Mouse (Mus musculus): ENCODE measurements around the gene Hoxd4.

Hoxd4 gene

DNA sequence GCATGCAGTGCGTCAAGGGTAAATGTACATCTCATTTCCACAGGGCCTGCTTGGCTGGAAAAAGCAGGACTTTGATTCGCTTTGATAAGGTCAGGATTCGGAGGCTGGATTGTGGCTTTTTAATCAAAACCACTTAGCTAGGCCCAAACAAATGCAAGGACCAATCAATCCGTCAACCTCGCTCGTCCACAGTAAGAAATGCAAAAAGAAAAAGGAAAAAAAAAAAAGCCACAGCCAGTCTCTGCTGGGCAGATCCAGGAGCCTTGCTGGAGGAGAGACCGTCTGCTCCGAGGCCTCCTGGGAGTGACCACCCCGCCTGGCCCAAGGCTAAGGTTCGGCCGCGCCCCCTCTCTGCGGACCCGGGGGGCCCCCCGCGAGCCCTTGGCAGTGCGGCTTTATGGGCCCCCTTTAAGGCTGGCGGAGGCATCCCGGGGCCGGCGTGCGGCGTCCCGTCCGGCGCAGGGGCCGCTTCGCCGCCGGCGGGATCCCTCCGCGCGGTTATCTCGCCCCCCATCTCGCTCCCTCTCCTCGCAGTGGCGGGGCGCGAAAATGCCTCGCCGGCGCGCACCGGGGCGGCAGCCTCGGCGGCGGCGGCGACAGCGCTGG, 7.2 kb upstream of the Hoxd4 start, which contains the start of gene Hoxd8:
Gene Hoxd8 (plus strand): TSS at position 223 of the 606 bp plus-strand sequence.
- intact Hi-C loops (cut with DNase I), result loop anchor here (2.0 to 5.0 kb wide), 4 partner anchors 258 to 883 kb away; no protein-coding TSS in a partner anchor

DNA sequence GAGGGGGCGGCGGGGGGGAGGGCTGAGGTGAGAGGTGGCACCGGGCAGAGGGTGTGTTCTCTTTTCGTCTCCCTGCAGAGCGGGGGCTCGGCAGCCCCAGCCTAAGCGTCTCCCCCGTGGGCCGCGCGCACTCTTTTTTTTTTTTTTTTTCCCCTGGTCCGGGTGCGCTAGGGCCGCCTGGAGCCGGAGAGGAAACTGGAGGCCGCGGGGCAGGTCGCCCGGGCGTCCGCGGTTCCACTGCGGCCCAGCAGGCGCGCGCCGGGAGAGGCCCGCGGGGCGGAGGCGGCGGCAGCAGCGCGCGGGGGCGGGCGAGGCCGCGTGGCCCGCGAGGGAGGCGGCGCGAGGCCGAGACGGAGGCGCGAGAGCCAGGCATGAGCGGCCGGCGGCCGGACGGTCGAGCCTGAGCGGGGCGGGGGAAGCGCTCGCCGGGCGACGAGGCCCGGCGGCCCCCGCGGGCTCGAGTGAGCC, 6.7 kb upstream of the Hoxd4 start:
- intact Hi-C loops (cut with DNase I), result loop anchor here (2.0 to 5.0 kb wide), 4 partner anchors 257 to 882 kb away; no protein-coding TSS in a partner anchor

DNA sequence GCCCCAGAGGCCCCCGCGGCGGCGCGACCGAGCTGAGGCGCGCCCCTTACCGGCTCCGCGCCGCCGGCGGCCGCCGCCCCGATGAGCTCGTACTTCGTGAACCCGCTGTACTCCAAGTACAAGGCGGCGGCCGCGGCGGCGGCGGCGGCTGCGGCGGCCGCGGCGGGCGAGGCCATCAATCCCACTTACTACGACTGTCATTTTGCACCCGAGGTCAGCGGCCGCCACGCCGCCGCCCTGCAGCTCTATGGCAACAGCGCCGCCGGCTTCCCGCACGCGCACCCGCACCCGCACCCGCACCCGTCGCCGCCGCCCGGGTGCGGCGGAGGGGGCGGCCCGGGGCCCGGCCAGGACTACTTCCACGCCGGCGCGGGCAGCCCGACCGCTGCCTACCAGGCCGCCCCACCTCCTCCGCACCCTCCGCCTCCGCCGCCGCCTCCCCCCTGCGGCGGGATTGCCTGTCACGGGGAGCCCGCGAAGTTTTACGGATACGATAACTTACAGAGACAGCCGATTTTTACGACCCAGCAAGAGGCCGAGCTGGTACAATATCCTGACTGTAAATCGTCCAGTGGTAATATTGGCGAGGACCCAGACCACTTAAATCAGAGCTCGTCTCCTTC, 6.2 kb upstream of the Hoxd4 start:
- intact Hi-C loops (cut with DNase I), result loop anchor here (2.0 kb wide), 1 partner anchor 433 kb away; no protein-coding TSS in a partner anchor

DNA sequence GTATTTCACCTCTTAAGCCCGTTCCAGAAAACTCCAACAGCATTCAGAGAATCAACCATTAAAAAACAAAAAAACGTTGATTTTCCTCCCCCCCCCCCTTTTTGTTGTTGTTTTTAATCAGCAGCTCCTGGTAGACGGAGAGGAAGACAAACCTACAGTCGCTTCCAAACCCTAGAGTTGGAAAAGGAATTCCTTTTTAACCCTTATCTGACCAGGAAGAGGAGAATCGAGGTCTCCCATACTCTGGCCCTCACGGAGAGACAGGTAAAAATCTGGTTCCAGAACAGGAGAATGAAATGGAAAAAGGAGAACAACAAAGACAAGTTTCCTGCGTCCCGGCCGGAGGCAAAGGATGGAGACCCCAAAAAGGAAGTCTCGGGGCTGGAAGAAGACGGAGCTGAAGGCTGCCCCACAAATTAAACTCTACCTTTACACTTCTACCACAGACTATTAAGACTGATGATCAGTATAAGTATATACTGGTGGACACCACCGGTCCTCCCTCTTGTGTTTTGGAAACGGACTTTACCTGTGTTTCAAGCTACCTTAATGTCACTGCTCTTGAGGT, 5.3 kb upstream of the Hoxd4 start:
- intact Hi-C loops (cut with DNase I), result no loop called here

DNA sequence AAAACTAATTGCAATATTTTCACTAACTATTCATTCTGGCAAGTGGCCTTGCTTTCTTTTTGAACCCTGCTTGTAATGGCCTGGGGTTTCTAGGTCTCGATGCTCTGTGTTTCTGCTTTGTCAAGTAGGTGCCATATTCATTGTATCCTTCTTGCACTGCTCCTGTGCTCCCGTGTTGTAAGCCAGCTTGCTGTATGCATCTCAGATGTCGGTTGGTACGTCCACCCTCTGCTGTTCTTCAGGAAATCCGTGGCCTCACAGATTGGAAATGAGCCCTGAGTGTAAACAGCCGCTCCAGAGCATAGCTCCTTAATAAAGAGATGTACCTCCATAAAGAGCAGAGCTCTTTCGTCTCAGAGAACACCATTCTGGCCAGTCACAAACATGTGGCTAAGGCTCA, 4.1 kb upstream of the Hoxd4 start:
- intact Hi-C loops (cut with DNase I), result no loop called here

DNA sequence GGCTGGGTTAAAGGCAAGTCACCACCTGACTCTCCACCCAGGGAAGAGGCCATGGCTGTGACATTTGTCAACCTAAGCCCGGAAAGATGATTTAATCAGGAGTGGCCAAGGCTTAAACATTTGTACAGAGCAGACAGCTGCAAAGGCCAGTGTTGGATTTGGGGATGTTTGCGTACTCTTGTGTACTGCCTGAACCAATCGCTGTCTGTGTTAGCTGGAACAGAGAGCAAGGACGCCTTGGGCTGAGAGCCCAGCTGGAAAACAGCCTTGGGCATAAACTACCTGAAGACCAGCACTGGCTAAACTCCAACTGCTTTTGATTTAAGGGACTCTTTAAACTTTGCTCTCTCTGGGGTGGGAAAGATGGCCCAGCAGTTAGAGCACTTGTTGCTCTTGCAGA, 3.1 kb upstream of the Hoxd4 start:
- intact Hi-C loops (cut with DNase I), result no loop called here

DNA sequence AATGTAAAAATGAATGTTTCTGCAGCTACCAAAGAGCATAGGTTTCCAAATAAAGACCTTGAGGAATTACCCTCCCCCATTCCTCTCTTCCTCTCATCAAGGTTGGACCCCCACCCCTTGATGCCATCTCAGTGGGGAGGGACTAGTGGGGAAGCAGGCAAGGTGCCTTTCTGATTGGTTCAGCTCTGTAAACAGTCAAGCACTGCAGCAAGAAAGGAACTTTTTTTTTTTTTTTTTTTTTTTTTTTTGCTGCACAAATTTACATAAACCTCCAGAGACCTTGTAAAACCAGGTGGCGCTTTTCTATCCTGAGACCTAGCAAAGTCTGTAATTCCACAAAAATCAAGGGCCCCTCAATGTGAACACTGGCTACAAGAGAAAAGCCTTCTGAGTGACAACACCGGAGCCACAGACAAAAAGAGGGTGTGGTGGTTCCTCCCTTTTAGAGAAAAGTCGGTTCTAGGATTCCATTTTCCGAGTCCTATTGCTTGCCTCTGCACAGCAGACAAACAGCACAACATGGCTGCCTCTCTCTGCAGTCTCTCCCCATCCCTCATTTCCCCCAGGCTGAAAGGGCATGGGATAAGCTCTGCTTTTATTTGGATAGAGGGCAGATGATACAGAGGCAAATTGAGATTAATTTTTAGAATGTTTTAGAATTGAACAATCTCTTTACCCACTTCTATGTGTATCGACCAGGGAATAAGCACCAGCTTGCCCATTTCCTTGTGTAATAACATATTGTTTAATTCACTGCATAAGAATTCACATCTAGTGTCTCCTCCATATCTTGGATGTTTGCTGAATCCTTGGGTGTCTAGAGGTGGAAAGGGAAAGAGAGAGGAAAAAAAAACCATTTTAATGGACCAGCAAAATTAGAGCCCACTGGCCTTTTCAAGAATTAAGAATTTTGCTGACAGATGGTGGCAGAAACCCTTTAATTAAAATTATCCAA, 2.0 kb upstream of the Hoxd4 start:
- intact Hi-C loops (cut with DNase I), result loop anchor here (10.0 kb wide), 1 partner anchor 115 kb away; the partner anchor contains the start of gene Mtx2

DNA sequence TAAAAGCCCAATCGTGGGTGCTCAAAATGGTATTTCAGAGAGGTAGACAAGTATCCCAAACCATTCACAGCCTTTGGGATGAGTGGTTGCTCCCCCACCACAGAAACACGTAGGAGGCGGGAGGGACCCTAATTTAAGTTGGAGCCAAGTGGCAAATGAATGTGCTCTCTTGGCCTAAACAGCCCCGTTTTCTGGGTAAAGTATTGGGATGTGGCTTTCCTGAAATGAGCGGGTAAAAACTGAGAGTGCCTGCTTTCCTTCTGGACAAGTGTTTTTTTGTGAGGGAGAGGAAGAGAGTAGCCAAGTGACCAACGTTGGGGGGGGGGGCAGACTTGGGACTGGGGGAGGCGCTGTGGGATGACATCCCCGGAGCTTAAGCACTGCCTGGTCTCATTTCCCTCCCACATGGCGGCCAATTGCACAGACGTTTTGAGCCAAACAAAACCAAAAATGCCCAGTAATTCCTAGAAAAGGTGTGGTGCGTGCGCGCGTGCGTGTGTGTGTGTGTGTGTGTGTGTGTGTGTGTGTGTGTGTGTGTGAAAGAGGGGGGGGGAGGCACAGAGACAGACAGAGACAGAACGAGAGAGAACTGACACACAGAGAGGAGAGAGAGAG, 693 bp upstream of the Hoxd4 start:
- intact Hi-C loops (cut with DNase I), result loop anchor here (10.0 kb wide), 1 partner anchor 114 kb away; the partner anchor contains the start of gene Mtx2

DNA sequence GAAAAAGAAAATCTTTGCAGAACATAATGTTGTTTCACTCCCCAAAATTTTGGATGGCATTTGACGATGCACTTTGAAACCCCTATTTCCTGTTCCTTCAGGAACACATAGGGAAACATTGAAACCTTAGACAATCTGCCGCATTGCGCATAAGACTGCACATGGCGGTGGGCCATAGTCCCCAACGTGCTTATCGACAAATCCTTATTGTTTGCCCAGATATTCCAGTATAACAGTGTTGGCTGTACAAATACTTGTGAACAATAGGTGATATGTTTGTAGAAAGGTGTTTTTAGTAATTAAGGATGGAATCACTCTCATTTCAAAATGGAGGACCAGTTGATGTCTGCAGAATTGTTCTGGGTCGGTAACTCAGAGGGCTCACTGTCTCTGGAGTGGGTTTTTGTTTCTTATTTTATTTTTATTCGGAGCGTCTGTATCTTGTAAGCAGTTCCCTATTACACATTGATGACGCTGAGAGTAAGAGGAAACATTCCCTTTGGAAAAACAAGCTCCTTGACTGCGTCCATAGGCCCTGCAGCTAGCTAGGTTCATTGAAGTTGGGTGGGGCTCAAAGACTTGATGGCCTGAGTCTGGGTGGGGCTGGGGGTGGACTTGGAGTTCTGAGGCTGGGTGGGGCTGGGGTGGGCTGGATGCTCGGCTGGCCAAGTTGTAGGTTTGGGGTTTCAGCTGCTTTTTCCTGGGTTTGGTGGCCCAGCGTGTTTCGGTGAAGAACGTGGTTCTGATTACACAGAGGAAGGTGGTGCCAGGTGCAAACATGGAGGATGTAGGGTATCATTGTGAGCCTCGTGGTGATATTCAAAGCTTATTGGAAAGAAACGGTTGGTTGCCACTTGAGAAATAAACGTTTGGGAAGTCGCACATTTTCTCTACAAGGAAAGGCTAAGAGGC, 1.8 kb downstream of the Hoxd4 start:
- intact Hi-C loops (cut with DNase I), result loop anchor here (10.0 kb wide), 1 partner anchor 111 kb away; the partner anchor contains the start of gene Mtx2

DNA sequence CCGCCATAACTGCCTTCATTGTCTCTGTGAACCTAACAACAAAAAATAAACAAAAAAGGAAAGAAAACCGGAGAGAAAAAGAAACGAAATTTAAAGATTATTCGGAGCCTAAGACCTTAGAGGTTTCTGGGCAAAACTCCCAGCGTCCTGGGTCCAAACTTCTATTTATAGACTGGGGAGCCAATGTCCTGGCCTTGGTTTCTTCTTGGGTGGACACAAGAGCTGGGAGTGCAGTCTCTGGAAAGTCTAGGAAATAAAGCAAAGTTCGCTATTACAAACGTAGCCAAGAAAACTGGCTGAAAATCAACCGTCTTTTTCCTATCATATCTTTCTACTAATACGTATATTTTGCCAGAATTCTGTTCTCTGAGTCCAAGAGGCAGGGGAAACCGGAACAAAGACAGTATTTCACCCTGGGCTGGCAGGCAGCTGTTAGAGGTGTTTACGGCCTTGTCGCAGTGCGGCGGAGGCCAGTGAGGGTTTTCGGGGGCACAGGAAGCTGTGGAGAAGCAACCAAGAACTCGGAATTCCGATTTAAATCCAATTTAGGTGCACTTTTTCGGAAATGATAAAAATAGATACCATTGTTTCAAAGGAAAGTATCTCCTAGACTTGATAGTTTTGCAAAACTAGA, 2.5 kb downstream of the Hoxd4 start:
- intact Hi-C loops (cut with DNase I), result loop anchor here (10.0 kb wide), 1 partner anchor 111 kb away; the partner anchor contains the start of gene Mtx2

DNA sequence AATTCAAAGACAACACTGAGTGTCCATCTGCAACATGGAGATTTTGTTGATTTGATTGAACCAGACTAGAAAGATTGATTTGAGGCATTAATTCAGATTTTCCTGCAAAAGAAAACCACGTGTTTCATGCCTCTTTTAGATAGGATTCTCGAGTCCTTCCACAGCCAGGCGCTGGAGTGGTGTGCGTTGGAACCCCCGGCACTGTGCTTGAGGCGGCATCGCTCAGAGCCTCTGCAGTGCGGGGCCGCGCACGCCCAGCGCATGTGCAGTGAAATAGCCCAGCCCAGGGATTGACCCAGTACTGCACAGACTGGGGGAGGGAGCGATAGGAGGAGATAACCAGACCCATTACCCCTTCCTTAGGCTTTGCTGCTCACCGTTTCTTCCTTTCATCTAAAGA, 3.2 kb downstream of the Hoxd4 start:
- intact Hi-C loops (cut with DNase I), result loop anchor here (1.0 to 10.0 kb wide), 3 partner anchors 110 to 422 kb away; partner anchors contain the start of gene Mtx2

DNA sequence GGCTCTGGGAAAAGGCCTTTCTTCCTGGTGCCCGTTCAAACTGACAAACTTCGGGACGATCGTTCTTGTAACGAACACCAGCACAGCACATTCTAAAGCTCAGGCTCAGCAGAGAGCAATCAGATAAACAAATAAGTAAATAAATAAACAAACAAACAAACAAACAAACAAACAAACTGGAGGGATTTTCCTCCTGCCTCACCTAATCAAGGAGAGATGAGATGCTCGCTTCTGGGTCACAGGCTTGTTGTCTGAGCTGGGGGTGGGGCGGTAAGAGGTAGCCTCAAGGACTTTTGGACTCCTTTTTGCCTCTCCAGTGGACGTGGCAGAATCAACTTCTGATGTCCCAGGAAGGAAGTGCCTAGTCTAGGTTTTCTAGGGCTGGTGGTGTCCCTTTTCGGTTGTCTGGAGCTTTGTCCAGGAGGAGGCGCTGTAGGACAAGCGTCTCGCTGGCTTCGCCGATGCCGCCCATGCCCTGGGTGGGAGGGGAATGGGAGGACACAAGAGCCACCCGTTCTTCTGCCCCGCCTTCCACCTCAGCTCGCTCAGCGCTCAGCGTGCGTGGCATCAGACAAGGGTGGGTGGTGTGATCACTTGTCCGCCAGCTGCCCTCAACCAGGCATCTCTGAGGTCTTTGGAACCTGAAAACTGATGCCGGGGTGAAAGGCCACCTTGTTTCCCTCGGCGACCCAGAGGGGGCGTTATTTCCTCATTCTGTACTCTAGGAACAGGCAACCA, 3.9 kb downstream of the Hoxd4 start:
- intact Hi-C loops (cut with DNase I), result loop anchor here (1.0 to 10.0 kb wide), 4 partner anchors 109 to 422 kb away; partner anchors contain the start of gene Mtx2

DNA sequence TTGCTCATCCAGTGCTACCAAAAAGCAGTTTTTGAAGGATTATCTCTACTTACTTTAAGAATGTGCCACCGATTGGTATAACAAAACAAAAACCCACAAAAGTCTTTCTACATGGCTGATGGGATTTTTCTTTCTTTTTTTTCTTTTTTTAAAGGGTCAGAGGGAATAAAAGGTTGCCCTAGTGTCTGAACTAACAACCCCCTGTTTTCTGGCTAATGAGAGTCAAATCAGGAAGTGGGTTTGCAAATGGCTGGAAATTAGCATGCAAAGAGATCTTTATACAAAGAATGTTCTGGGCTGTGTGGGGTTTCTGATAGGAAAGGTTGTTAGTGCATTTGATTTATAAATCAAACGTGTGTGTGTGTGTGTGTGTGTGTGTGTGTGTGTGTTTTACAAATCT, 8.7 kb downstream of the Hoxd4 start:
- intact Hi-C loops (cut with DNase I), result no loop called here

DNA sequence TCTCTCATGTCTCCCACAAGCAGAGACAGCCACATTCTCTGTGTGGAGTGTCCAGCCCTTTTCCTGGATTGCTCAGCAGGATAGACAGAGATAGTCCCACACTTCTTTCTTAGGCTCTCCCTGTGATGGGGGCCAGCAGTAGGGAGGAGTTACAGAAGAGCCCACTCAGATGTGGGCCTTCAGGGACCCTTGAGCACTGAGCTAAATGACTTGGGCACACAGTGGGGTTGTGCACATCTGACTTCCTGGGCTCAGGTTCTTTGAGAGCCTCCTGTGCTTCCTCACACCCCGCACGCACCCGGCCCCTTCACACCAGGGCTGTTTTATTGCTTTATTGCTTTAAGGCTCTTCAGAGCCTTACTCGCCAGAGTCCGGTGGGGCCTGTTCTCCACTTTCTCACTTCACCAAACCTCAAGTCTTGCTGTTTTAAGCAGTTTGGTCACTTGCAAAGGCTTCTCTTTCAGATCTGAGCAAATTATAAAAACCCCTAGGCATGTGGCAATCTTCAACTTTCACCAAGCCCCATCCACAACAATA, 9.3 kb downstream of the Hoxd4 start:
- intact Hi-C loops (cut with DNase I), result no loop called here

DNA sequence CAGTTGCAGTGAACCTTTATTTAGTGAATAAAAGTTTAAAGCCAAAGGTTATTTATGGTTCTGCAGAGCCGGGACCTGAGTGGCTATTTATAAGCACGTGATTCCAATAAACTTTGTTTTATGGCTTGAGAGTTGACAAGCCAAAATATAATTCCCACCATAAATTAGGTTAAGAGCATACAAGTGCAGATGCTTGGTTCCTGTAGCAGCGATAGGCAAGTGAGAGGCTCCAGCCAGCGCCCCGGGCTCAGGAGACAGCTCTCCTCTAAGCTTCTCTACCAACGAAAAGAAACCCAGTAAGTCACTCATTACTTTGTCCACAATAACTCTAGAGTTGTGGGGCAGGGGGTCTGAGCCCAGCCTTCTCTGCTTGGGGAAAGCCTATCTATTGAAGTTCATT, 10.2 kb downstream of the Hoxd4 start:
- intact Hi-C loops (cut with DNase I), result no loop called here

DNA sequence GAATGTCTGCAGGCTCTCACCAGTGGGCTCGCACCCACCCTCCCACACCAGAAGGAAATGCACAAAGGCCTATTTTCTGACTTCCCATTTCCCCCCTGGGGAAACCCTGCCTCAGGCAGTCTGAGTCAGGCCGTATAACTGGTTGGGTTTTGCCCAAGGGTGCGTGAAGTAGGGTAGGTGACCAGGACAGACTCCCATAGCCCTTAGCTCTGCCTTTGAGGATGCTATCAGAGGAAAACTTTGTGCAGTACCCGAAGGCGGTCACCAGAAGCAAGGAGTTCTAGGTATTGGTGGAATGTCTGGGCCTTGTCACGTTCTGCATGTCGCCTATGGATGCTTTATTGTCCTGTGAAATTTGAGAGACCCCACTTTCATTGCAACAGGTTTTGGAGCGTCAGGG, 11.2 kb downstream of the Hoxd4 start:
- intact Hi-C loops (cut with DNase I), result no loop called here

DNA sequence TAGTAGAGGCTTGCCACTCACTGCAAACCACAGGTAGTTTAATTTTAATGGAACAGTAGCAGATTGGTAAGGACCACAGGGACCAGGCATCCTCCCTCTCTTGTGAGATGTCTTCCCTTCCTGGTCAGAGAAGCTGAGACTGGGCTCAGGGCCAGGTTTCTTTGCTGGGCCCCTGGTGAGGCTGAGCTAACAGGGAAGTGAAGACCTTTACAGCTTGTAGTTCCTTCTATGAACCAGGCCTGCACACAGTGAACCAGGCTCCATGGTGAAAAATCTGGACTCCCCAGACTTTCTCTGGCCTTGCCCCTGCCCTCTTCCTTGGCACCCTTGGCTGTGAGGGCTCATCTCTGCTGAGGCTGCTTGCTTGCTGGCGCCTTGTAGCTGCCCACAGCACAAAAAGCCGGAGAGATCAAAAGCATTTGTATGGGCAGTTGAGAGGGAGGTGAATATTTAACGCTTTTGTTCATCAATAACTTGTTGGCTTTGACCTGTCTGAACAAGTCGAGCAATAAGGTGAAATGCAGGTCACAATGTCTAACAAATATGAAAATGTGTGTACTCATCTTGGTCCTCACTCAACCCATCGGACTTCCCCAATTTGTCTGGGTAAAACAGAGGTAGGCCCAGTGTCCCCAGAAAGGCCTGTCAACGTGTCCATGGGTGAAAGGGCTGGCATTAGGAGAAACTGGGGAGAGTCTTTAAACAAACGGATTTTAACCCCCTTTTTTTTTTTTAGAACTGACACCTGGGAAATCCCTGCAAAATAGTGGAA, 12.7 kb downstream of the Hoxd4 start:
- intact Hi-C loops (cut with DNase I), result no loop called here

Data from adrenal gland (tissue).